Mouse (Mus musculus): ENCODE results near the gene Dnah2. TPM values are rescaled to one million over a fixed set of nuclear protein-coding genes. Genes with fewer than 3 reads are reported as not detected.

Dnah2 gene
- polyA plus RNA-seq, 1 experiment from 2014 or later: 2.7 TPM

DNA sequence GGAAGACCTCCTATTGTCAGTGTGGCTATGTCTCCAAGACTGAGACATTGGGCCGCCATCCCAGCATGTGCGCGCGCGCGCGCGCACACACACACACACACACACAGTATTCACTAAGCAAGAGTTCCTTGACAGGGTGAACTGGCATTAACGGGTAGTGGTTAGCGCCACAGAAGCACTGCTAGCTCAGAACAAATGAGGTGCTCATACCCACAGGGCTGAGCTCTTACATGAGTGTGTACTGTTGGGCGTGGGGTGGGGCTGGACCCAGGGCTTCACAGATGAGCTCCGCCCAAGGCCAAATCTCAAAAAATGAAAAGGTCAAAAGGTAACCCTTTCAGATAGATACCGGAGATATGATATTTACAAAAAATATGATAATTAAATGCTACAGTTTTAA is 36.0 kb upstream of the Dnah2 start:
- ATAC-seq: no peak
- Histone ChIP-seq H3K9ac (ENCODE audit: low read length) (no peak overlapping the region), H3K9me3 (replicated peaks; ENCODE audit: control insufficient read depth, low read length) (no peaks in the 10 kb centered on the region), H3K27me3 (replicated peaks; ENCODE audit: control insufficient read depth, insufficient read depth, low read length) (no peaks in the 10 kb centered on the region), H3K27ac (ENCODE audit: low read depth, low read length) (no peak overlapping the region), H3K4me2 (ENCODE audit: low read length) (no peak overlapping the region), H3K36me3 (ENCODE audit: control insufficient read depth, insufficient read depth, low read length) (peaks cover 46% of the 10 kb centered on the region), H3K4me3 (ENCODE audit: low read depth, low read length) (no peak overlapping the region), H3K4me1 (ENCODE audit: control insufficient read depth, insufficient read depth, low read length) (peaks cover 5% of the 10 kb centered on the region)
- DNase-seq (ENCODE audit: low spot score): no peak
- WGBS: 89% methylated on average over 13 of the region's 13 CpGs

DNA sequence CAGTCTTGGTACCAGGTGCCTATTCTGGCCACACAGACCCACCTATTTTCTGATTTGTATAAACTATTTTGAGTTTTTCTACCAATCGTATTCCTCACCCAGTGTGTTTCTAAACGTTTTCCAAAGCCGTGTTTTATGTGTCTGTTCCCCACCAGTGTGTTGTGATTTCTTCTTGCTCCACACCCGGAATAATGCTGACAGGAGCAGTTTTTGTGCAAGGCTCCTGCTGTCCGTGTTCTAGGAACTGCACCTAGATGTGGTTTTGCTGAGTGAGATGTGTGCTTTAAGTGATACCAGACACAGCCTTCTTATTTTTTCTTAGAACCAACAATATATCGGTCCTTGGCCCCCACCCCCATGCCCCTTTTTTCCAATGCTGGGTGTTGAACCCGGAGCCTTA is 35.1 kb upstream of the Dnah2 start:
- no peak overlapping the region for H3K4me2 ChIP-seq (ENCODE audit: low read length)
- H3K9me3 ChIP-seq (replicated peaks; ENCODE audit: control insufficient read depth, low read length): no peaks in the 10 kb centered on the region
- no peak overlapping the region for H3K27ac ChIP-seq (ENCODE audit: low read depth, low read length)
- no peak overlapping the region for H3K9ac ChIP-seq (ENCODE audit: low read length)
- no peak for DNase-seq (ENCODE audit: low spot score)
- ATAC-seq: no peak
- 89% methylated on average over 7 of the region's 7 CpGs for WGBS
- H3K4me1 ChIP-seq (ENCODE audit: control insufficient read depth, insufficient read depth, low read length): peaks cover 5% of the 10 kb centered on the region
- no peaks in the 10 kb centered on the region for H3K27me3 ChIP-seq (replicated peaks; ENCODE audit: control insufficient read depth, insufficient read depth, low read length)
- H3K36me3 ChIP-seq (ENCODE audit: control insufficient read depth, insufficient read depth, low read length): peaks cover 36% of the 10 kb centered on the region
- no peak overlapping the region for H3K4me3 ChIP-seq (ENCODE audit: low read depth, low read length)

DNA sequence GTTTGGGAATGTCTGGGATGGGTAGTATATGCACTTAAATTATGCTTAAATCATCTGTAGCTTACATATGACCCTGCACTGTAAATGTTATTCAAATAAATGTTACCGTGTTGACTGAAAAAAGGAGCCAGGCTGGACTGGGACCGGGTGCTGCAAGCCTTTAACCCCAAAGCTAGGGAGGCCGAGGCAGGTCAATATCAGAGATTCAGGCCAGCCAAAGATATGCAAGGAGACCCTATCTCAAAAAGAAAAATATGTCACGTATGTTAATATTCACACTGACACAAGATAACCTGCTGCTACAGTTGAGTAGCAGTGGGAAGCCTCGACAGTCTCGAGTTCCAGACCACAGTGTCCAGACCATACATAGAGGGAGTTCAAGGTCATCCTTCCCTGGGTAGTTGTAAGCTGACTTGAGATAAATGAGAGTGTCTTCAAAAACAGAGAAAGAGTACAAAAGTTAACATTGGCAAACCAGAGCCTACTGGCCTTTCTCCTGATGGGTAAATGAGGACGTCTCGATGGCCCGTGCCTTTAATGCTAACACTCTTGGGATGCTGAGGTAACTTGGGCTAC is 33.4 kb upstream of the Dnah2 start:
- peak overlapping the region; percentile 66 for H3K4me3 ChIP-seq (ENCODE audit: low read depth, low read length)
- ATAC-seq: no peak
- peak overlapping the region; percentile 68 for H3K4me2 ChIP-seq (ENCODE audit: low read length)
- no peaks in the 10 kb centered on the region for H3K27me3 ChIP-seq (replicated peaks; ENCODE audit: control insufficient read depth, insufficient read depth, low read length)
- DNase-seq (ENCODE audit: low spot score): no peak
- H3K4me1 ChIP-seq (ENCODE audit: control insufficient read depth, insufficient read depth, low read length): peaks cover 18% of the 10 kb centered on the region
- 65% methylated on average over 9 of the region's 9 CpGs for WGBS
- H3K36me3 ChIP-seq (ENCODE audit: control insufficient read depth, insufficient read depth, low read length): peaks cover 19% of the 10 kb centered on the region
- H3K9me3 ChIP-seq (replicated peaks; ENCODE audit: control insufficient read depth, low read length): no peaks in the 10 kb centered on the region
- H3K27ac ChIP-seq (ENCODE audit: low read depth, low read length): no peak overlapping the region
- peak overlapping the region; percentile 82; the same call in 1 of the 2 replicates for H3K9ac ChIP-seq (ENCODE audit: low read length)

DNA sequence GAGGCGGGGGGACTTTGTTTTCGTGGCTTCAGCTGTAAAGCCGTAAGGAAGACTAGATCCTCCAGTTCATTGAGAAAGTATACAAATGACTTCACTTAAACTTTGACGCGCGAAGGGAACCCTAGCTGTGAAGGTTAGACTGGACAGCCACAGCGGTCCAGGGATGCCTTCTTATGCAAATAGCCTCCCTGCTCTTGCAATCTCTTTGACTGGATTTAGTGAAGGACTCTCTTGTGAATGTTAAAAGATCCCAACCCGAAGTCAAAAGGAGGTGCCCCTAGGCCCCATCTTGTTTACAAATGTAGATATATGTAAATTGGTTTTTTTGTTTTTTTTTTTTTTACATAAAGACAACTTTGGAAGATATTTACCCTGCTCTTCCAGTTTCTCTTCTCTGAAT is 32.9 kb upstream of the Dnah2 start:
- H3K9ac ChIP-seq (ENCODE audit: low read length): peak overlapping the region; percentile 82
- H3K27me3 ChIP-seq (replicated peaks; ENCODE audit: control insufficient read depth, insufficient read depth, low read length): no peaks in the 10 kb centered on the region
- H3K4me3 ChIP-seq (ENCODE audit: low read depth, low read length): peak overlapping the region; percentile 66
- peak overlapping the region; percentile 68 for H3K4me2 ChIP-seq (ENCODE audit: low read length)
- ATAC-seq (no peak), DNase-seq (ENCODE audit: low spot score) (no peak)
- H3K36me3 ChIP-seq (ENCODE audit: control insufficient read depth, insufficient read depth, low read length): peaks cover 15% of the 10 kb centered on the region; the same call in 1 of the 2 replicates
- peak overlapping the region; percentile 92 for H3K27ac ChIP-seq (ENCODE audit: low read depth, low read length)
- peaks cover 22% of the 10 kb centered on the region for H3K4me1 ChIP-seq (ENCODE audit: control insufficient read depth, insufficient read depth, low read length)
- H3K9me3 ChIP-seq (replicated peaks; ENCODE audit: control insufficient read depth, low read length): no peaks in the 10 kb centered on the region
- 0% methylated on average over 8 of the region's 8 CpGs for WGBS

DNA sequence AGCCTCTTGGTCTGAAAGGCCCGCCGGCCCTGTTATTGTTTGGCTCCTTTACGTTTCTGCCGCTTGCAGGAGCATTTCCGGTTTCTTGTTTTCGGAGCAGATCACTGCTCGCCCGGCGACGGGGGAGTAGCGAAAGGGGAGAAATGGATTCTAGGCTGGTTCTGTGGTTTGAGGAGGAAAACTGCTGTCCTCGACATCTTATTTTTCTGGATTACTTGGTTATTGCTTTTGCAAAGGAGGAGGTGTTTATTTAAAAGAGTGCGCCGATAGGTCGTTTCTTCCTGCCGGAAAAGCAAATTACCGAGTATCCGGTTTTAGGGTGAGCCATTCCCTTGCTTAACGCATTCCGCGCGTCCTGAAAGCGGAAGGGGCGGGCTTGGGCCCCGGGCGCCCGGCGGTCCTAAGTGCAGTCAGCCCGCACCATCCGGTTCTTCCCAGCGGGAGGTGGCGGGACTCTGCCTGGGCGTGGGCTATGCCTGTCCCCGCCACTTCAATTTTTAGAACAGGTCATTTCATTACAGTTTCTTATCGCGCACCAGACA is 32.3 kb upstream of the Dnah2 start:
- Histone ChIP-seq H3K4me1 (ENCODE audit: control insufficient read depth, insufficient read depth, low read length) (peaks cover 22% of the 10 kb centered on the region), H3K9ac (ENCODE audit: low read length) (peak overlapping the region; percentile 82), H3K27me3 (replicated peaks; ENCODE audit: control insufficient read depth, insufficient read depth, low read length) (no peaks in the 10 kb centered on the region), H3K4me3 (ENCODE audit: low read depth, low read length) (peak overlapping the region; percentile 66), H3K36me3 (ENCODE audit: control insufficient read depth, insufficient read depth, low read length) (peaks cover 15% of the 10 kb centered on the region; the same call in 1 of the 2 replicates), H3K4me2 (ENCODE audit: low read length) (peak overlapping the region; percentile 68), H3K27ac (ENCODE audit: low read depth, low read length) (peak overlapping the region; percentile 92), H3K9me3 (replicated peaks; ENCODE audit: control insufficient read depth, low read length) (no peaks in the 10 kb centered on the region)
- peak; percentile 82 for ATAC-seq
- DNase-seq (ENCODE audit: low spot score): peak; percentile 97
- WGBS: under 1% methylated on average over 36 of the region's 36 CpGs

DNA sequence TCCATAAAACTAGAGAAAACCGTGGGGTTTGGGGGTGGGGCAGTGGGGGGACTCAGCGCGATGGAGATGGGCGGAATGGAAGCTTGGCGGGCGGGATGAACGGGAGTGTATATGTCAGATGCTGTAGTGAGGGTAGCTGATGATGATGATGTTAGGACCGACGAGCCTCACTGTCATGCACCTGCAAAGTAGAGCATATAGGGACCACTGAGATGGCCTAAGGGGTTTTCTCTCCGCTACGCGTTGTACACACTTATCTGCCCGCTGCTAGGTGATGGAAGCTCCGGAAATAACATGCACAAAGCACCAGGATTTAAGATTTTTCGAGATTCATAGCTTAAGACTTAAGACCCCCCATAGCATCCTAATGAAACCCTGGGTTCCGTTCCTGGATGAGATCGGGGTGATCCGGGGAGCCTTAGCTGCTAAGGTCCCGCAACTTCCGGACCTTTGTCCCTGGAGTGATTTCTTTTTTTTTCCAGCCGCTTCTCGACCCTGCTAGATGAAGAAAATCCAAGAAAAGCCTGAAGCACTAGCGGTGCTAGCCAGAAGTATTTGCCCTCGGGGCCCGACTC is 31.7 kb upstream of the Dnah2 start:
- peak overlapping the region; percentile 66 for H3K4me3 ChIP-seq (ENCODE audit: low read depth, low read length)
- peaks cover 21% of the 10 kb centered on the region for H3K36me3 ChIP-seq (ENCODE audit: control insufficient read depth, insufficient read depth, low read length)
- H3K4me1 ChIP-seq (ENCODE audit: control insufficient read depth, insufficient read depth, low read length): peaks cover 22% of the 10 kb centered on the region
- no peaks in the 10 kb centered on the region for H3K27me3 ChIP-seq (replicated peaks; ENCODE audit: control insufficient read depth, insufficient read depth, low read length)
- no peak for DNase-seq (ENCODE audit: low spot score)
- H3K27ac ChIP-seq (ENCODE audit: low read depth, low read length): peak overlapping the region; percentile 92
- peak overlapping the region; percentile 82 for H3K9ac ChIP-seq (ENCODE audit: low read length)
- ATAC-seq: 0 out of 2 replicates have a peak, but pooled peaks have one; percentile 1
- peak overlapping the region; percentile 68 for H3K4me2 ChIP-seq (ENCODE audit: low read length)
- WGBS: under 1% methylated on average over 25 of the region's 25 CpGs
- no peaks in the 10 kb centered on the region for H3K9me3 ChIP-seq (replicated peaks; ENCODE audit: control insufficient read depth, low read length)

DNA sequence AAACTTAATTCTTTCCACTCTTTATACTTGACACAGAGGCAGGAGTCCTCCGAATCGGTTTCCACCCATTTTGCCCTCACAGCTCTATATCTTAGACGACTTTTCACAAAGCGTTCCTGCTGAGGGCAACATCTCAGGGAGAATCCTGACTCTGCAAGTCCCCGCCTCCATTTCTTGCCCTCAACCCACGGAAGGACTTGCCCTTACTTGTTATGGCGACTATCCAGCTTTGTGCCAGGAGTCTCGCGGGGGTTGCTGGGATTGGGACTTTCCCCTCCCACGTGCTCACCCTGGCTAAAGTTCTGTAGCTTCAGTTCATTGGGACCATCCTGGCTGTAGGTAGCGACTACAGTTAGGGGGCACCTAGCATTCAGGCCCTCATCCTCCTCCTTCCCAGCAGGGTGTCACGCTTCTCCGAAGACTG is 31.2 kb upstream of the Dnah2 start, which contains the start of the genes Wrap53 and Trp53:
Gene Wrap53, minus strand, starts transcription at position 165 of the 424 bp plus-strand sequence.
Gene Trp53, plus strand, starts transcription at position 269 of the 424 bp plus-strand sequence.
- DNase-seq (ENCODE audit: low spot score): peak; percentile 97
- H3K36me3 ChIP-seq (ENCODE audit: control insufficient read depth, insufficient read depth, low read length): peaks cover 26% of the 10 kb centered on the region
- 0% methylated on average over 13 of the region's 13 CpGs for WGBS

DNA sequence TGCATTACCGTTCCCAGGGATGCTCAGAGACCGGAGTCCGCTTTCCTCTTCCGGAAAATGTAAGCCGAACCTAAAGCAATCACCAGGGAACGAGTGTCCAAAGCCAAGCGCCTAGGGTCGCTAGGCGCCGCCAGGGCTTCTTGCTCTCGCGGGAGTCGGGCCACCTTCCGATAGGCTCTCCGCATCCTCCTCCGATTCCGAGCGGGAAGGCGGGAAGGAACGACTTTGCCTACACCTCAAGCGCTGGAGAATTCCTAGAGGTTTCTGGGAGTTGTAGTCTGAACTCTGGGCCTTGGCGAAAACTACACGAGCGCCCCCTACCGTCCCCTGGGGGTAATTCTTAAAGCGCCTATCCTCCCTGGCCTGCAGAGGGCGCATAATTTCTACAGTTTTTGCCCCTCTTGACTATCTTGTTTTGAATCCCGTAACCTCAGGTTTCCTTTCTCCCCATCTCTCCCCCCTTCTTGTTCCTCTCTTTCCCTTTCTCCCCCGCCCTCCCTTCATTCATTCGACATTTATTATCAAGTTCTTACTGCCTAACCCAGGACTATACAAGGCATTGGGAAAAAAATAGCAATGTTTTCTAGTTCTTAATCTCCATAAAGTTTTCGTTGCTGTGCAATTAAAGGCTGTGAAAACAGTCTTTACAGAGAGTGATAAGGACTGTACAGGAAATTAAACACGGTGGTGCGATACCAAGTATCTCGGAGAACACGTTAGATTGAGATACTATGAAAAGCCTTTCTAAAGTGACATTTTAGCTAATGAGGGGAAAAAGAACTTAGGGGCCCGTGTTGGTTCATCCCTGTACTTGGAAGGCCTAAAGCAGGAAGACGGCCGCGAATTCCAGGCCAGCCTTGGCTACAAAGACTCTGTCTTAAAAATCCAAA is 30.5 kb upstream of the Dnah2 start:
- 2% methylated on average over 39 of the region's 39 CpGs for WGBS
- peak; percentile 99 for DNase-seq (ENCODE audit: low spot score)
- peaks cover 22% of the 10 kb centered on the region for H3K4me1 ChIP-seq (ENCODE audit: control insufficient read depth, insufficient read depth, low read length)

More for the DNA sequence above, 31.2 kb upstream of the Dnah2 start, which contains the start of the genes Wrap53 and Trp53:
- Histone ChIP-seq H3K4me2 (ENCODE audit: low read length) (peak within 1 kb of the TSS; percentile 85), H3K9ac (ENCODE audit: low read length) (peak within 1 kb of the TSS; percentile 82), H3K9me3 (replicated peaks; ENCODE audit: control insufficient read depth, low read length) (no peaks in the 10 kb centered on the region), H3K4me1 (ENCODE audit: control insufficient read depth, insufficient read depth, low read length) (peaks cover 22% of the 10 kb centered on the region), H3K27me3 (replicated peaks; ENCODE audit: control insufficient read depth, insufficient read depth, low read length) (no peaks in the 10 kb centered on the region), H3K27ac (ENCODE audit: low read depth, low read length) (peak within 1 kb of the TSS; percentile 92), H3K4me3 (ENCODE audit: low read depth, low read length) (peak within 1 kb of the TSS; percentile 72)
- ATAC-seq: peak; percentile 60

More for the DNA sequence above, 30.5 kb upstream of the Dnah2 start:
- peak; percentile 92 for ATAC-seq
- H3K4me3 ChIP-seq (ENCODE audit: low read depth, low read length): peak overlapping the region; percentile 72
- no peaks in the 10 kb centered on the region for H3K9me3 ChIP-seq (replicated peaks; ENCODE audit: control insufficient read depth, low read length)
- H3K27me3 ChIP-seq (replicated peaks; ENCODE audit: control insufficient read depth, insufficient read depth, low read length): no peaks in the 10 kb centered on the region
- H3K27ac ChIP-seq (ENCODE audit: low read depth, low read length): peak overlapping the region; percentile 92
- peak overlapping the region; percentile 85 for H3K4me2 ChIP-seq (ENCODE audit: low read length)
- H3K9ac ChIP-seq (ENCODE audit: low read length): peak overlapping the region; percentile 82
- peaks cover 29% of the 10 kb centered on the region for H3K36me3 ChIP-seq (ENCODE audit: control insufficient read depth, insufficient read depth, low read length)
